Mouse (Mus musculus) liver, embryonic 11.5 days (tissue): ENCODE data around the gene C1galt1. TPM values are rescaled to one million over a fixed set of nuclear protein-coding genes. Genes with fewer than 3 reads are reported as not detected.

ENCODE experiments used
- ATAC-seq: fragments of 200-750 bp; cut with Nextera tagmentation; replicated peaks from 2 replicates; pipeline ENCODE4 v1.8.0; 2017; ENCODE audit warnings: moderate number of reproducible peaks, mild to moderate bottlenecking, moderate TSS enrichment, moderate library complexity; ENCODE audit not compliant: low FRiP score
- DNase-seq: peaks from one replicate; pipeline ENCODE4 v3.0.0-alpha.2; 2017; ENCODE audit warnings: low spot score
- H3K27ac ChIP-seq: fragments of 300-500 bp; sonication (generic); 2 replicates; pipeline ENCODE4 v1.5.1; 2014; ENCODE audit warnings: mild to moderate bottlenecking, low read depth, low read length, control low read depth
- H3K27me3 ChIP-seq: fragments of 300-500 bp; sonication (generic); replicated peaks from 2 replicates; pipeline ENCODE4 v1.6.1; 2014; ENCODE audit warnings: low read length, mixed read lengths; ENCODE audit not compliant: control insufficient read depth, insufficient read depth
- H3K36me3 ChIP-seq: fragments of 300-500 bp; sonication (generic); 2 replicates; pipeline ENCODE4 v1.6.1; 2014; ENCODE audit warnings: mild to moderate bottlenecking, low read length, moderate library complexity, mixed read lengths; ENCODE audit not compliant: control insufficient read depth, insufficient read depth
- H3K4me1 ChIP-seq: fragments of 300-500 bp; sonication (generic); replicated peaks from 2 replicates; pipeline ENCODE4 v1.6.1; 2014; ENCODE audit warnings: low read length, mixed read lengths; ENCODE audit not compliant: control insufficient read depth, insufficient read depth
- H3K4me2 ChIP-seq: fragments of 300-500 bp; sonication (generic); 2 replicates; pipeline ENCODE4 v1.6.1; 2014; ENCODE audit warnings: mild to moderate bottlenecking, control low read depth, moderate library complexity
- H3K4me3 ChIP-seq: fragments of 300-500 bp; sonication (generic); 2 replicates; pipeline ENCODE4 v1.5.1; 2014; ENCODE audit warnings: low read depth, low read length, control low read depth
- H3K9ac ChIP-seq: fragments of 300-500 bp; sonication (generic); 2 replicates; pipeline ENCODE4 v1.6.1; 2014; ENCODE audit warnings: low read depth, low read length, control low read depth
- H3K9me3 ChIP-seq: fragments of 300-500 bp; sonication (generic); 2 replicates; pipeline ENCODE4 v1.6.1; 2016; ENCODE audit warnings: low read length, inconsistent platforms, mixed read lengths; ENCODE audit not compliant: control insufficient read depth
- WGBS: fragments of 180-500 bp; shearing (Covaris S2); extraction: QIAGEN DNeasy Blood & Tissue Kit; methylation state at CpG from one replicate; pipeline ENCODE4 v1.1.7; 2014; 5-methylcytosine and 5-hydroxymethylcytosine counted together
- polyA plus RNA-seq: library from polyadenylated mRNA; unstranded; fragments of >200 nt; fragmentation: Nextera tagmentation; extraction: Ambion mirVana; gene quantifications from 2 replicates; pipeline ENCODE4 v1.2.1, GENCODE M21; 2014

The C1galt1 gene
- polyA plus RNA-seq, 1 experiment from 2014 or later, result 11.4 TPM

DNA sequence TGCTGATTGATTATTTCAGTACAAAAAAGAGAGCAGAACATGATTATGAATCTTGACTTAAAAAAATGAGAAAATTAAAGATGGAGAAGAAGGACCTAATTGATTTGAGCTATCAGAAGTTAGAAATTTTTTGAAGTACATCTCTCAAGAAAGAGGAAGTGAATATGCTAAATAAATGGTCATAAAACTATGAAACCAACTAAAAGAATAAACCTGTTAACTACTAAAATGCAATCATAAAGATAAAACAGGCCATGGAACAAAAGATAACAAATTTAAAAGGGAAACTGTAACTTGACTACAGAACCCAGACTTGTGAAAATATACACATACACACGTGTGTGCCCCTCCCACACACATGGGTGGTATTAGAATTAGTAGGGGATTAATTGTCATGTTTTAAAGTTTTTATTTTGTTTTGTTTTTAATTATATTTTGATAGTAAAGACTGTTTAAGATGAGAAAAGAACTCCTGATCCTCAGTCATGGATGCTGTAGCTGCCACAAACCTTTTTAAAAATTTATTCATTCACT lies 37.0 kb downstream of the C1galt1 start:
- H3K4me3 ChIP-seq, result no peak overlapping the region
- DNase-seq (no peak), ATAC-seq (no peak)
- no peaks in the 10 kb centered on the region for H3K9me3 ChIP-seq
- H3K36me3 ChIP-seq, result no peaks in the 10 kb centered on the region
- no peaks in the 10 kb centered on the region for H3K4me1 ChIP-seq
- H3K4me2 ChIP-seq, result no peak overlapping the region
- 63% methylated on average over 1 of the region's 1 CpGs for WGBS
- no peak overlapping the region for H3K9ac ChIP-seq
- H3K27me3 ChIP-seq, result no peaks in the 10 kb centered on the region
- H3K27ac ChIP-seq, result no peak overlapping the region

DNA sequence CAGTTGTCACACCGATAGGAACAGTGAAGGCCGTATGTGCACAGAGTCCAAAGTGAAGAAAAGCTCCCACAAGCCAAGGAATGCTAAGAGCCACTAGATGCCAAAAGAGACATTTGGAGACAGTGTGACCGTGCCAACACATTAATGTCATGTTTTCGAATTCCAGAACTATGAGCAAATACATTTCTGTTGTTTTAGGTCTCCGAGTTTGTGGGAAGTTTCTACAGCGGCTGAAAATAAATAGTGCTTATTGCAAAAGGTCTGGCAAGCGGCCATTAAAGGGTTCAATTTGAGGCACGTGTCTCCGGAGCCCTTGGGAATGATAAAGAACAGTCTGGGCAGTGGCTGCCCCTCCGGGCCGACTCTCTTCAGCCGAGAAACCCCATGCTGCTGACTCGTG lies 37.9 kb downstream of the C1galt1 start:
- no peaks in the 10 kb centered on the region for H3K4me1 ChIP-seq
- no peak for DNase-seq
- 82% methylated on average over 13 of the region's 13 CpGs for WGBS
- H3K9ac ChIP-seq, result no peak overlapping the region
- H3K36me3 ChIP-seq, result no peaks in the 10 kb centered on the region
- no peak overlapping the region for H3K4me2 ChIP-seq
- H3K9me3 ChIP-seq, result no peaks in the 10 kb centered on the region
- H3K27ac ChIP-seq, result no peak overlapping the region
- no peaks in the 10 kb centered on the region for H3K27me3 ChIP-seq
- no peak overlapping the region for H3K4me3 ChIP-seq
- ATAC-seq, result no peak

DNA sequence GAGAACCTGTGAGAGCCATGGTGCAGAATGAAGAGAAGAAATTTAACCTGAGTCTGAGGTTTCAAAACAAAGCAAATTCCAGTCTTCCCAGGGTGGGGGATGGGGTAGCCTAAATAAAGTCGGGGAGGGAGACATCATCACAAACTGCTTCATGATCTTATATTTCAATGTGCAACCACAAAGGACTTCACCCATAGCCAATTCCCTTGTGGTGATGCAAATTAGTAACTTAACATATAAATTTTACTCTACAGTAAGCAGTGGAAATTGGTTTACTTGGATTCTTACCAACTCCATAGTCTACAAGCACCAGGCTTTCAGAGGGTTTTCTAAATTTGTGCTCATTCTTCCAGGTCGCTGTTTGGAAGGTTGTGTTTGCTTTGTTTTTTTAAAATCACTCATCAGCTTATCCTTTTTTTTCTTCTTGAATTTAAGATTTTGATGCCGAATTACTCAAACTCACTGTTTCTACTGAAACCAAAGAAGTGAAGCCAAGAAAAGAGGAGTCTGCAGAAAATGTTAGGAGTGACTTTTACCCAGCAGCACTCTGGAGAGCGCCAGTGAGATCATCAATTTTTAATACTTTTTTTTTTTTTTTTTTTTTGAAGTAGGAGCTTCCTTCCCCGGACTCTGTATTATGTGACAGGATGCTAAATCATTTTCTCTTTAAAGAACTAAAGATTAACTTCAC lies 41.5 kb downstream of the C1galt1 start:
- DNase-seq (no peak), ATAC-seq (no peak)
- Histone ChIP-seq H3K9me3 (no peaks in the 10 kb centered on the region), H3K4me1 (no peaks in the 10 kb centered on the region), H3K9ac (no peak overlapping the region), H3K27ac (no peak overlapping the region), H3K27me3 (no peaks in the 10 kb centered on the region), H3K36me3 (no peaks in the 10 kb centered on the region), H3K4me2 (no peak overlapping the region), H3K4me3 (no peak overlapping the region)
- WGBS, result 76% methylated on average over 5 of the region's 5 CpGs

DNA sequence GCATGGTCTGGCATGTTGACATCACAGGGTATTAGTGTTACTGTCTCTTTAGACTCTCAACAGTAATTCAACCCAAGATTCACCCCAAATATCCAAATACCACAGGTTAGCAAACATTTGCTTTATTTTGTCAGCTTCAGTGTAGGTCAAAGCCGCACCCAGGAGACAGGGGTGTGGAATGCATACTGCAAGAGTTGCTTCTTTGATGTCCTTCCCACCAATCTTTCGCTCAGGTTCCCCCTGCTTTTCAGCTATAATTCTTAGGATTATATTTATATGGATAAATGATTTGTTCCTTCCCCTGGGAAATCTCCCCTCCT lies 42.0 kb downstream of the C1galt1 start:
- WGBS, result 58% methylated on average over 2 of the region's 2 CpGs
- no peak overlapping the region for H3K4me2 ChIP-seq
- H3K27me3 ChIP-seq, result no peaks in the 10 kb centered on the region
- no peaks in the 10 kb centered on the region for H3K4me1 ChIP-seq
- no peak overlapping the region for H3K9ac ChIP-seq
- no peaks in the 10 kb centered on the region for H3K9me3 ChIP-seq
- H3K4me3 ChIP-seq, result no peak overlapping the region
- DNase-seq, result no peak
- no peak overlapping the region for H3K27ac ChIP-seq
- ATAC-seq, result no peak
- no peaks in the 10 kb centered on the region for H3K36me3 ChIP-seq

DNA sequence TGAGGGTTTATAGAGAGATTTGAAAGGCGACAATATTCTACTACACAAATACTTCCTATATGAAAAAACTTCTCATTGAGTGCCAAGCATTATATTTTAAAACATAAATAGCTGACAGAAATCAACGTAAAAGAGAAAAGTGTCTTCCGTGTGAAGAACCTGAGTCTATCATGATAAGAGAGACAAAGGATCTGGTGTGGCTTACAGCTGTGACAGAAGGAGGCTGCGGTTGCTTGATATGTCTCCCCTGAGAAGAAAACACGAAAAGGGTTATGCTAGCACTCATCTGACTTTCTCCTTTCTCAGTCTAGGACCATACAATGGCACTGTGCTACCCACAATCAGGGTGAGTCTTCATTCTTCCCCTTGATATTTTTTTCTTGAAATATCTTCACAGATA lies 51.7 kb downstream of the C1galt1 start:
- Histone ChIP-seq H3K9me3 (no peaks in the 10 kb centered on the region), H3K27ac (no peak overlapping the region), H3K27me3 (no peaks in the 10 kb centered on the region), H3K9ac (no peak overlapping the region), H3K4me2 (no peak overlapping the region), H3K4me1 (no peaks in the 10 kb centered on the region), H3K36me3 (no peaks in the 10 kb centered on the region), H3K4me3 (no peak overlapping the region)
- no peak for ATAC-seq
- 69% methylated on average over 5 of the region's 5 CpGs for WGBS
- no peak for DNase-seq

DNA sequence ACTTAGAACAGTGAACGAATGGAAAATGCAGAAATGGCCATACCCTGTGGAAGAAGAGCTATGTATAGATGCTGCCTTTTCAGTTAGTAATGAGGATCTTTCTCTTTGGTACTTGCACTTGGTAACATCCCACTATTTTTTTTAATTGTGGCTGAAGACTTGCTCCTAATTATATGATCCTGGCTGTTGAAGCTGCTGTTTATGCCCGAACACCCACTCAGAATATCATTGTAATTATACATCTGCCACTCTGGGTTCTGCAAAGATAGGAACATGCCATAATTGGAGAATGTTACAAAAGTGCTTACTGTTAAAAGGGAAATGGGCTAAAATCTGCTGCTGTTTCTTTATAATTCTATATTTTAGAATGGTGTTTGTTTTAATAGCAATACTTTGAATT lies 67.4 kb downstream of the C1galt1 start:
- DNase-seq (no peak), ATAC-seq (no peak)
- Histone ChIP-seq H3K9me3 (no peaks in the 10 kb centered on the region), H3K27me3 (no peaks in the 10 kb centered on the region), H3K4me3 (no peak overlapping the region), H3K4me2 (no peak overlapping the region), H3K9ac (no peak overlapping the region), H3K36me3 (no peaks in the 10 kb centered on the region), H3K4me1 (no peaks in the 10 kb centered on the region), H3K27ac (no peak overlapping the region)
- 60% methylated on average over 2 of the region's 2 CpGs for WGBS

Other genes starting within 250 kb of the C1galt1 start
- gene Asns, start 151.6 kb upstream of the C1galt1 start, polyA plus RNA-seq, result 501 and 546 TPM in 2 replicates